Mouse (Mus musculus) limb, embryonic 15.5 days (tissue): ENCODE data around the gene Rela. TPM values are rescaled to one million over a fixed set of nuclear protein-coding genes. Genes with fewer than 3 reads are reported as not detected.
A peak's percentile ranks its signal among the peaks of the same experiment; 100 is the strongest.

Experiments
- ATAC-seq: fragments of 200-750 bp; cut with Nextera tagmentation; 2 replicates; pipeline ENCODE4 v1.8.0; 2017; ENCODE audit warnings: low read depth, moderate TSS enrichment; ENCODE audit not compliant: insufficient number of reproducible peaks, low FRiP score, low TSS enrichment
- H3K27ac ChIP-seq: fragments of 300-500 bp; sonication (generic); 2 replicates; pipeline ENCODE4 v1.5.1; 2015; ENCODE audit warnings: moderate library complexity, mild to moderate bottlenecking, inconsistent platforms
- H3K27me3 ChIP-seq: fragments of 300-500 bp; sonication (generic); 2 replicates; pipeline ENCODE4 v1.6.1; 2015; ENCODE audit warnings: inconsistent platforms
- H3K36me3 ChIP-seq: fragments of 300-500 bp; sonication (generic); 2 replicates; pipeline ENCODE4 v1.6.1; 2015; ENCODE audit warnings: inconsistent platforms
- H3K4me1 ChIP-seq: fragments of 300-500 bp; sonication (generic); 2 replicates; pipeline ENCODE4 v1.6.1; 2015; ENCODE audit warnings: inconsistent platforms
- H3K4me2 ChIP-seq: fragments of 300-500 bp; sonication (generic); 2 replicates; pipeline ENCODE4 v1.6.1; 2015; ENCODE audit warnings: mild to moderate bottlenecking, inconsistent platforms
- H3K4me3 ChIP-seq: fragments of 300-500 bp; sonication (generic); 2 replicates; pipeline ENCODE4 v1.5.1; 2015; ENCODE audit warnings: mild to moderate bottlenecking, inconsistent platforms
- H3K9ac ChIP-seq: fragments of 300-500 bp; sonication (generic); 2 replicates; pipeline ENCODE4 v1.6.1; 2015; ENCODE audit warnings: inconsistent platforms
- H3K9me3 ChIP-seq: fragments of 300-500 bp; sonication (generic); 2 replicates; pipeline ENCODE4 v1.6.1; 2016; ENCODE audit warnings: inconsistent platforms
- WGBS: fragments of 180-500 bp; shearing (Covaris S2); methylation state at CpG from one replicate; pipeline ENCODE4 v1.1.7; 2015; 5-methylcytosine and 5-hydroxymethylcytosine counted together
- polyA plus RNA-seq: library from polyadenylated mRNA; unstranded; fragments of >200 nt; fragmentation: Nextera tagmentation; extraction: Ambion mirVana; gene quantifications from 2 replicates; pipeline ENCODE4 v1.2.1, GENCODE M21; 2015

Rela gene
- polyA plus RNA-seq, 1 experiment from 2014 or later: 57.3 TPM

DNA sequence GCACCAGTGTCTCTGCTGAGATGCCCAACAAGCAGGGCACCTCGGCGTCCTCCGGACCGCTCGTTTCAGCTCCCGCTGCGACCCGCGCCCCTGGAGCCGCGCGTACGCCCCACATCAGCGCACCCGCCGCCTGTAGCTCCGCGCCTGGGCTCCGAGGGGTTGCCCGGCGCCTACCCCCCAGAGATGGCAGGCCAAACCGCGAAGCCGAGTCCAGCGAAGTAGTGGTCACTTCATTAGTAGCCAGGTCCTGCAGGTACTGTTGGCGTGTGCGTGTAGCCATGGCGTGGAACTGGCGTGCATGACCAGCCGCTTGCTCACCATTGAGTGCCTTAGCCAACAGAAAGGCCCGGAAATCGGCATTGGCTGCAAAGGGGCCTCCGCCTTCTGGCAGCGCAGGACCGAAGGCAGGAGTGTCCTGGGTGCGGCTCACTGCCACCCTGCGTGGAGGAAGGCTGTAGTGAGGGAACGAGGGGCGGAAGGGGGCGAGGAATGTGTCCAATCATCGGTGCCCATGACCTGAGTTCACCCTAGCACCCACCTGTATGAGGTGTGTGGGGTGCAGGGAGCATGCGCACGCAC, 17.5 kb downstream of the Rela start:
- H3K9me3 ChIP-seq: no peaks in the 10 kb centered on the region
- H3K36me3 ChIP-seq: peaks cover 55% of the 10 kb centered on the region
- WGBS: 16% methylated on average over 43 of the region's 43 CpGs
- no peak for ATAC-seq
- H3K4me1 ChIP-seq: peaks cover 19% of the 10 kb centered on the region
- H3K27me3 ChIP-seq: peaks cover 22% of the 10 kb centered on the region
- peak overlapping the region; percentile 12; the same call in 1 of the 2 replicates for H3K9ac ChIP-seq
- peak overlapping the region; percentile 75 for H3K4me2 ChIP-seq
- peak overlapping the region; percentile 37 for H3K4me3 ChIP-seq
- no peak overlapping the region for H3K27ac ChIP-seq

GRCm38 (mm10) chr19:5660942-5661751, 23.9 kb downstream of the Rela start:
- no peak for ATAC-seq
- Histone ChIP-seq H3K9ac (no peak overlapping the region), H3K4me3 (peak overlapping the region; percentile 13), H3K4me1 (peaks cover 41% of the 10 kb centered on the region), H3K9me3 (no peaks in the 10 kb centered on the region), H3K36me3 (peaks cover 42% of the 10 kb centered on the region), H3K27me3 (no peaks in the 10 kb centered on the region), H3K4me2 (peak overlapping the region; percentile 26), H3K27ac (peak overlapping the region; percentile 12; the same call in 1 of the 2 replicates)
- WGBS: 69% methylated on average over 16 of the region's 16 CpGs

DNA sequence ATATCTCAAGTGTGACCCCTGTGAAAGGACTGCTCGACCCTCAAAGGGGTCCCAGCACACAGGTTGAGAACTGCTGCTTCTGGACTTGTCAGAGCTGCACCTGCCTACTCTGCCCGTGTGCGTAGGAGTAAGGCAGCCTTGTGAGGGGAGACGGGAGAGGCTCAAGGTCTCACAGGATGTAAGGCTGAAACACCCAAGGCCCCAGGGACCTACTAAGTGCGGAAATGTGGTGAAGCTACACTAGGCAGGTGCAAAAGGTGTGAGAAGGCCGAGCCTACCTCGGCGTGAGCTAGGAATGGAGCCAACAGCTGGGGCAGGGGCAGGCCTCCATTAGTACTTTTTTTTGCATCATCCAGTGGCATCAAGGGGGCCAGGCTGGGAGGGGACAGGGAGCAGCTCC, 25.0 kb downstream of the Rela start:
- no peak for ATAC-seq
- 59% methylated on average over 8 of the region's 8 CpGs for WGBS
- peaks cover 52% of the 10 kb centered on the region for H3K36me3 ChIP-seq
- no peaks in the 10 kb centered on the region for H3K27me3 ChIP-seq
- no peaks in the 10 kb centered on the region for H3K9me3 ChIP-seq
- peak overlapping the region; percentile 61 for H3K4me3 ChIP-seq
- H3K4me1 ChIP-seq: peaks cover 41% of the 10 kb centered on the region
- no peak overlapping the region; the same call in 1 of the 2 replicates for H3K9ac ChIP-seq
- H3K27ac ChIP-seq: peak overlapping the region; percentile 94
- peak overlapping the region; percentile 63 for H3K4me2 ChIP-seq

DNA sequence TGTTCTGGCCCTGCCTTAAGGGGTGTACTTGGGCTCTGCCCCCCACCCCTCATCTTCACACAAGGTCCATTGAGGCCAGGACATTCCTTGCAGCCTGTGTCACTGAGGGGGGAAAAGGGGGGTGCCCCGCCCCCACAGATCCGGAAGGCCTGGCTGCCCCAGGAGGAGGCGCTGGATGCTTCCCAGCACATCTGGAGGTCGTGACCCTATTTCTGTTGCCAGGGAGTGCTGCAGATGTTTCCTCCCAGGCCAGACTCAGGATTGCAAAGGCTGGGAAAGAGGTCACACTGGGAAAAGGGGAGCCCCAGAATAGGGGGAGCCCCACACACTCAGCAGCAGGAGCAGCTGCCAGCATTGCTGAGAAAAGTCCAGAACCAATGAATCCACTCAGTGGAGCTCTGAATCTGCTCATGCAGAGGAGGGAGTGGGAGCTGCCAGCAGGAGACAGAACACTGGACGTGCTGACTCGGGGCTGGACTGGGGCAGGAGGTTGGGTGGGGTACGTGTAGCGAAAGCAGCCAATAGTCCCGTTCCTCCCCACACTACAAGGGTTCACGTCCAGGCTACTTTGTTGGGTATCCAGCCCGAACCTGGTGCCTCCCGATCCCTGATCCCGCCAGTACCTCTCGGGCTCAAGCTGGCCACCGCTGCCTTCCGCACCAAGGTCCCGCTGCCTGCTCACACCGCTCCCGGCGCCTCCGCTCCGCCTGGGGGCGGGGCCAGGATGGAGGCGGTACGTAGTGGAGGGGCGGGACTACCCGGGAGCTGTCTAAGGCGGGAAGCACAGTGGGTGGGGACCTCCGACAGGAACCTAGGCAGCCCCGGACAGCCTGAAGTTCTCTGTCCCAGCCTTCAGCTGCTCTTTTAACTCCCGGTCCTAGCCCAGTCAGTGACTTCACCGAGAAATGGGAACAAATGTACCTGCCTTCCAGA, 26.0 kb downstream of the Rela start, which contains the start of gene Sipa1:
TSS of gene Sipa1 (minus strand) at position 727 of the 933 bp plus-strand sequence.
- WGBS: 1% methylated on average over 32 of the region's 32 CpGs
- Histone ChIP-seq H3K27me3 (no peaks in the 10 kb centered on the region), H3K9me3 (no peaks in the 10 kb centered on the region), H3K36me3 (peaks cover 57% of the 10 kb centered on the region), H3K4me1 (peaks cover 41% of the 10 kb centered on the region), H3K9ac (peak within 1 kb of the TSS; percentile 49), H3K4me3 (peak within 1 kb of the TSS; percentile 61), H3K27ac (peak within 1 kb of the TSS; percentile 94), H3K4me2 (peak within 1 kb of the TSS; percentile 63)
- peak; percentile 88 for ATAC-seq

DNA sequence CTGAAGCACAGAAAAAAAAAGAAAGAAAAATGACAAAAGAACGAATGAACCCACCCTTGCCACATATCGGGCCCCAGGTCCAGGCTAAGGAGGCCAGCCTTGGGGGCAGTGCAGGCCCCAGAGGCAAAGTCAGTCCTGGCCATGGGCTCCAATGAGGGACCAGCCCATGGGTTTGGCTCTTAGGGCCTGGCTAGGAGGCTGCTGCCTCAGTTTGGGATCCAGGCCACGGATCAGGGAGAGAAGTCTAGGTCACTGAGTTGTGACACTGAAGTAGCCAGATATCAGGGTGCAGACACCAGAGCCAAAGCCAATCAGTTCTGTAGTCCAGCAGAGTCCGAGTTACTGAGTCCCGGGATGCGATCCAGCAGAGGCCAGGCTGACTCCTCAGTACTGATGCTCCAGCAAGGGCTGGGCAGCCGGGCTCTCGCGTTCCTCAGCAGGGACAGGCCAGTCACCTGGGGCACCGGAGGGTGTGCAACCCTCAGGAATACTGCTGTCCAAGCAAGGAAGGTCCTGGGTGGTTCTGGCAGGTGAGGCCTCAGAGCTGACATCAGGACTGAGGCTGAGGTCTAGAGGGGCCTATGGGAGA, 27.5 kb downstream of the Rela start:
- WGBS: 92% methylated on average over 10 of the region's 10 CpGs
- no peak for ATAC-seq
- Histone ChIP-seq H3K9ac (no peak overlapping the region), H3K4me1 (peaks cover 41% of the 10 kb centered on the region), H3K27me3 (no peaks in the 10 kb centered on the region), H3K27ac (no peak overlapping the region), H3K9me3 (no peaks in the 10 kb centered on the region), H3K4me3 (no peak overlapping the region), H3K36me3 (peaks cover 59% of the 10 kb centered on the region), H3K4me2 (no peak overlapping the region)

- ATAC-seq: no peak
- Histone ChIP-seq H3K4me1 (peaks cover 36% of the 10 kb centered on the region), H3K9me3 (no peaks in the 10 kb centered on the region), H3K27me3 (no peaks in the 10 kb centered on the region), H3K9ac (no peak overlapping the region), H3K4me3 (no peak overlapping the region), H3K36me3 (peaks cover 59% of the 10 kb centered on the region), H3K4me2 (no peak overlapping the region), H3K27ac (no peak overlapping the region)
- WGBS: 91% methylated on average over 15 of the region's 15 CpGs
Measured at GRCm38 (mm10) chr19:5665465-5665864, 28.2 kb downstream of the Rela start.

- 93% methylated on average over 18 of the region's 18 CpGs for WGBS
- Histone ChIP-seq H3K27me3 (no peaks in the 10 kb centered on the region), H3K36me3 (peaks cover 67% of the 10 kb centered on the region), H3K4me3 (no peak overlapping the region), H3K4me1 (peaks cover 27% of the 10 kb centered on the region), H3K9ac (no peak overlapping the region), H3K27ac (no peak overlapping the region), H3K4me2 (no peak overlapping the region), H3K9me3 (no peaks in the 10 kb centered on the region)
- ATAC-seq: no peak
Measured at GRCm38 (mm10) chr19:5666386-5666785, 29.1 kb downstream of the Rela start.

- Histone ChIP-seq H3K27me3 (no peaks in the 10 kb centered on the region), H3K4me1 (peaks cover 11% of the 10 kb centered on the region), H3K4me2 (no peak overlapping the region), H3K4me3 (no peak overlapping the region), H3K9ac (no peak overlapping the region), H3K36me3 (peaks cover 87% of the 10 kb centered on the region), H3K27ac (no peak overlapping the region), H3K9me3 (no peaks in the 10 kb centered on the region)
- WGBS: 87% methylated on average over 4 of the region's 4 CpGs
- no peak for ATAC-seq
Measured at GRCm38 (mm10) chr19:5668372-5668771, 31.1 kb downstream of the Rela start.

GRCm38 (mm10) chr19:5680432-5680831, 43.1 kb downstream of the Rela start:
- no peak for ATAC-seq
- WGBS: 87% methylated on average over 4 of the region's 4 CpGs
- Histone ChIP-seq H3K9me3 (no peaks in the 10 kb centered on the region), H3K27ac (no peak overlapping the region), H3K27me3 (no peaks in the 10 kb centered on the region), H3K36me3 (peaks cover 94% of the 10 kb centered on the region), H3K4me1 (0 out of 2 replicates have a peak, but pooled peaks cover 2% of the 10 kb centered on the region), H3K9ac (no peak overlapping the region), H3K4me2 (no peak overlapping the region), H3K4me3 (no peak overlapping the region)

DNA sequence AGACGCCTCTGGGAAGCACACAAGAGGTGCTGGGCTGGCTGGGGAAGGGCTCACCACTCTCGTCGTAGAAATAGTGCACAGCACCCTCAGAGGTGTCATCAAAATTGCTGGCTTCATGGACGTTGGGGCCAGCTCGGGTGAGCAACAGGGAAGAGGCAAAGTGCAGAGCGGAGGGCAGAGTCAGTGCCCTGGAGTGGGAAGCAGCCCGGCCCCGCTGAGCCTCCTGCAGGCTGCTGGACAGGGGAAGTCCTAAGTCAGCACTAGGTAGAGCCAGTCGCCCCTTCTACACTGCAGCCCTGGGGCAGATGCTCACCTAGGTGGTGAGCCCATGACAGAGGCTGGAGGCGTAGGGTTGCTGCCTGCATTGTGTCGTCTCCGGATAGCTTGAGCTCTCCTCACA, 47.0 kb downstream of the Rela start:
- H3K27ac ChIP-seq: no peak overlapping the region
- no peaks in the 10 kb centered on the region for H3K27me3 ChIP-seq
- H3K4me1 ChIP-seq: peaks cover 14% of the 10 kb centered on the region
- H3K4me2 ChIP-seq: no peak overlapping the region
- no peaks in the 10 kb centered on the region for H3K9me3 ChIP-seq
- H3K4me3 ChIP-seq: no peak overlapping the region
- peaks cover 73% of the 10 kb centered on the region for H3K36me3 ChIP-seq
- WGBS: 91% methylated on average over 12 of the region's 12 CpGs
- no peak overlapping the region for H3K9ac ChIP-seq
- no peak for ATAC-seq

DNA sequence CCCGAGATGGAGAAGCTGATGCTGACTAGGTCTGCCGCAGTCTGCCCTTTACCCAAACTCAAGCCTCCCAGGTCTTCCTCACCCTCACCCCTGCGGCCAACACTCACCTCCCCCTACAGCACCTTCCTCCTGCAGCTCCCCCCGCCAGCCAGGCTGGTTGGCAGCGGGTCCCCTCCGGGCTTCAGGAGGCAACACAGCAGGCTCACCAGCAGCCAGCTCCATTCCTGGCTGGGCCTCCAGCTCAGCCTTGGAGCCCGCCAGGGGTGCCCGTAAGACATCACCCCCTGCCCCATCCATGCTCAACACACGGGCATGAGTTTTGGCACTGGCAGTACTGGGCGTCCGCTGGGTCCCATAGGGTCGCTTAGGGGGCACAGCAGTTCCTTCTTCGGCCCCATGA, 47.7 kb downstream of the Rela start:
- H3K4me2 ChIP-seq: no peak overlapping the region

More for the DNA sequence above, 47.7 kb downstream of the Rela start:
- Histone ChIP-seq H3K9ac (no peak overlapping the region), H3K27me3 (no peaks in the 10 kb centered on the region), H3K9me3 (no peaks in the 10 kb centered on the region), H3K4me1 (peaks cover 15% of the 10 kb centered on the region), H3K4me3 (no peak overlapping the region), H3K27ac (no peak overlapping the region), H3K36me3 (peaks cover 66% of the 10 kb centered on the region)
- ATAC-seq: no peak
- 90% methylated on average over 13 of the region's 13 CpGs for WGBS
